Mouse (Mus musculus) intestine, embryonic 16.5 days (tissue): Measurements from ENCODE around the gene Apold1. TPM values are rescaled to one million over a fixed set of nuclear protein-coding genes. Genes with fewer than 3 reads are reported as not detected.

ENCODE experiments used
- ATAC-seq: fragments of 200-750 bp; cut with Nextera tagmentation; 2 replicates; pipeline ENCODE4 v1.8.0; 2017; ENCODE audit warnings: moderate TSS enrichment, moderate library complexity
- H3K27ac ChIP-seq: fragments of 300-500 bp; sonication (generic); 2 replicates; pipeline ENCODE4 v1.5.1; 2014; ENCODE audit warnings: mild to moderate bottlenecking, low read length
- H3K27me3 ChIP-seq: fragments of 300-500 bp; sonication (generic); replicated peaks from 2 replicates; pipeline ENCODE4 v1.6.1; 2014; ENCODE audit warnings: low read length, control low read depth, mixed read lengths; ENCODE audit not compliant: control insufficient read depth, insufficient read depth
- H3K36me3 ChIP-seq: fragments of 300-500 bp; sonication (generic); 2 replicates; pipeline ENCODE4 v1.6.1; 2014; ENCODE audit warnings: low read length, control low read depth; ENCODE audit not compliant: control insufficient read depth, insufficient read depth
- H3K4me1 ChIP-seq: fragments of 300-500 bp; sonication (generic); 2 replicates; pipeline ENCODE4 v1.6.1; 2014; ENCODE audit warnings: low read length, control low read depth, mixed read lengths; ENCODE audit not compliant: control insufficient read depth, insufficient read depth
- H3K4me2 ChIP-seq: fragments of 300-500 bp; sonication (generic); 2 replicates; pipeline ENCODE4 v1.6.1; 2014; ENCODE audit warnings: low read depth, low read length, control low read depth
- H3K4me3 ChIP-seq: fragments of 300-500 bp; sonication (generic); 2 replicates; pipeline ENCODE4 v1.5.1; 2014; ENCODE audit warnings: mild to moderate bottlenecking, low read length
- H3K9ac ChIP-seq: fragments of 300-500 bp; sonication (generic); 2 replicates; pipeline ENCODE4 v1.6.1; 2014; ENCODE audit warnings: low read depth, low read length
- H3K9me3 ChIP-seq: fragments of 300-500 bp; sonication (generic); 2 replicates; pipeline ENCODE4 v1.6.1; 2016; ENCODE audit warnings: low read length, control low read depth; ENCODE audit not compliant: control insufficient read depth
- WGBS: fragments of 180-500 bp; shearing (Covaris S2); extraction: QIAGEN DNeasy Blood & Tissue Kit; methylation state at CpG from one replicate; pipeline ENCODE4 v1.1.7; 2014; 5-methylcytosine and 5-hydroxymethylcytosine counted together
- polyA plus RNA-seq: library from polyadenylated mRNA; unstranded; fragments of >200 nt; fragmentation: Nextera tagmentation; extraction: Ambion mirVana; gene quantifications from 2 replicates; pipeline ENCODE4 v1.2.1, GENCODE M21; 2015

The Apold1 gene
- polyA plus RNA-seq: 2.8 and 3.5 TPM in 2 replicates

- Histone ChIP-seq H3K4me1 (peaks cover 5% of the 10 kb centered on the region; the same call in 1 of the 2 replicates), H3K4me3 (peak within 1 kb of the TSS; percentile 2; the same call in 1 of the 2 replicates), H3K27ac (no peak within 1 kb of the TSS), H3K9ac (no peak within 1 kb of the TSS), H3K4me2 (no peak within 1 kb of the TSS), H3K27me3 (no peaks in the 10 kb centered on the region), H3K9me3 (no peaks in the 10 kb centered on the region), H3K36me3 (no peaks in the 10 kb centered on the region)
- no peak for ATAC-seq
- WGBS: 48% methylated on average over 22 of the region's 22 CpGs
Observed at GRCm38 (mm10) chr6:134981231-134982062, at the start of gene Apold1. Gene Apold1, plus strand, starts transcription at chr6:134981718.

DNA sequence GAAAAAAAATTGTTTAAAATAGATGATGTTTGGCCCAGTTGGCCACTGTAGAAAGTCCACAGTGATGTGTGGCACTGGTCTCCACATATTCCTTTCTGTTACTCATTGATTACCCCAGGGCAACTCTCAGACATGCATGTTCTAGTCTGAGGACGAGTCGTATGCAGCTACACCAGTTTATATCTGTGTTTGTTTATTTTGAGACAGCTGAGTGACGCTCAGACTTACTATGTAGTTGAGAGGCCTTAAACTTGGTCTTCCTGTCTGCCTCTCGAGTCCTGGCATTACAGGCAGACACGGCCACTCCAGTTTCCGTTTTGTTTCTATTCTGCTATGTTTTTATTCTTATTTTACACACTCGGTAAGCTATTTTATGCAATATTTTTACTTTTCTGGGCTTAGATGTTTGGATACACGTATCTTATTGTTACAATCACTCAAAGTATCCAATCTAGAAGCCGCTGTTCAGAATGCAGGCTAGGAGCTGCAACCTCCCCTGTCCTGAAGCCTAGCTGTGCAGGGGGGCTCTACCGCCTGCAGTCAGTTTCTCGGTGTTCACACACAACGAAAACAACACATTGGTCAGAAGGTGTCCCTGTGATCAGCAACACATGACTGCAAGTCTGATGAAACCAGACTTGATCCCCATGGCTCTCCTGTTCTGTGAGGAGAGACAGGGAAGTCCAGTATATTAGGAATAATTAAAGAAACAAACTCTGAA, 48.9 kb upstream of the Apold1 start:
- ATAC-seq: no peak
- Histone ChIP-seq H3K9ac (no peak overlapping the region), H3K27ac (no peak overlapping the region), H3K9me3 (no peaks in the 10 kb centered on the region), H3K4me2 (no peak overlapping the region), H3K27me3 (no peaks in the 10 kb centered on the region), H3K4me3 (no peak overlapping the region), H3K4me1 (peaks cover 5% of the 10 kb centered on the region; the same call in 1 of the 2 replicates), H3K36me3 (no peaks in the 10 kb centered on the region)
- 63% methylated on average over 12 of the region's 12 CpGs for WGBS

DNA sequence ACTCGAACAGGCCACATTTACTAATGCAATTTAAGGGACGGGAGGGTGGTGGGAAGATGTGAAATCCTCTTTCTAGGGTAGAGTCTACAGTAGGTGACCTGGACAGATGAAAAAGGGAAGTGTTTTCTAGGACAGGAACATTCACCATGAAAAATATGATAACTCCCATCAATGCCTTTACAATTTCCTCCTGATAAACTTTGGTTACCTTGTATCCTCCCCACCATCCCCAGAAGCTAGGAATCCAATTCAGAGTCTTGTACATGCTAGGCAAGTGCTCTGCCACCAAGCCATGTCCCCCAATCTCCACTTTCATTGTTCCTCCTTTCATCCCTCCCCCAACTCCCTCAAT, 48.3 kb upstream of the Apold1 start:
- H3K4me2 ChIP-seq: no peak overlapping the region
- ATAC-seq: no peak

DNA sequence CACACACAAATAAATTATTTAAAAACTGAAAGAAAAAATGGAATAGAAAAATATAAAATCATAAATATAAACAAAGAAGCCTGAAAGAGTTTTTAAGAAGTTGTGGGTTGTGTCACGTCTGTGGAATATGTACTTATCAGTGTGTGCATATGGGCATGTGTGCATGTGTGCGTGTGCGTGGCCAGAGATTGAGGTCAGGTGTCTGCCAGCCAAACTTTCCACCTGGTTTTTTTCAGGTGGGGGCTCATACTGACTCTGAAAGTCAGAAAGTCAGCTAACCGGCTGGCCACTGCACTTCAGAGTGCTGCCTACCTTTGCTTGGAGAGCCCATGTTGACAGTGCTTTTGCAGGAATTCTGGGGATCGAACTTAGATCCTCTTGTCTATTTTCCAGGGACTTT, 47.2 kb upstream of the Apold1 start:
- H3K27me3 ChIP-seq: no peaks in the 10 kb centered on the region
- no peak overlapping the region for H3K27ac ChIP-seq
- H3K4me3 ChIP-seq: no peak overlapping the region
- H3K4me1 ChIP-seq: peaks cover 5% of the 10 kb centered on the region; the same call in 1 of the 2 replicates
- no peak overlapping the region for H3K9ac ChIP-seq
- no peak overlapping the region for H3K4me2 ChIP-seq
- ATAC-seq: no peak
- no peaks in the 10 kb centered on the region for H3K9me3 ChIP-seq
- H3K36me3 ChIP-seq: no peaks in the 10 kb centered on the region
- WGBS: 91% methylated on average over 5 of the region's 5 CpGs

More for the DNA sequence above, 48.3 kb upstream of the Apold1 start:
- Histone ChIP-seq H3K9me3 (no peaks in the 10 kb centered on the region), H3K9ac (no peak overlapping the region), H3K4me3 (no peak overlapping the region), H3K27ac (no peak overlapping the region), H3K36me3 (no peaks in the 10 kb centered on the region), H3K4me1 (peaks cover 5% of the 10 kb centered on the region; the same call in 1 of the 2 replicates), H3K27me3 (no peaks in the 10 kb centered on the region)
- WGBS: 73% methylated on average over 2 of the region's 2 CpGs

DNA sequence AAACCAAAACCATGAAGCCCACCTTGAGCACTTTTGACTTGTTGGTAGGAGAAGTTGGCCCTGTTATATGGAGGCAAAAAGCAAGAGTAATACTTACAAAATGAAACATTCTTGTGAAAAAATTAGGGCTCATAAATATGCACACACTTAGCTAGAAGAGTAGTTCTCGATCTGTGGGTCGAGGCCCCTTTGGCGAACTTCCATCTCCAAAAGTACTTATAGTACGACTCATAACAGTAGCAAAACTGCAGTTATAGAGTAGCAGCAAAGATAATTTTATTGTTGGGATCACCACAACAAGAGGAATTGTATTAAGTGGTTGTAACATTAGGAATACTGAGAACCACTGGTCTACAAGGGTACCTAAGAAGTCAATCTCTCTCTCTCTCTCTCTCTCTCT, 41.7 kb upstream of the Apold1 start:
- no peak overlapping the region for H3K9ac ChIP-seq
- no peaks in the 10 kb centered on the region for H3K9me3 ChIP-seq
- H3K4me1 ChIP-seq: no peaks in the 10 kb centered on the region
- no peak for ATAC-seq
- no peaks in the 10 kb centered on the region for H3K27me3 ChIP-seq
- WGBS: 79% methylated on average over 4 of the region's 4 CpGs
- H3K4me2 ChIP-seq: no peak overlapping the region
- H3K4me3 ChIP-seq: no peak overlapping the region
- H3K27ac ChIP-seq: no peak overlapping the region
- H3K36me3 ChIP-seq: no peaks in the 10 kb centered on the region

DNA sequence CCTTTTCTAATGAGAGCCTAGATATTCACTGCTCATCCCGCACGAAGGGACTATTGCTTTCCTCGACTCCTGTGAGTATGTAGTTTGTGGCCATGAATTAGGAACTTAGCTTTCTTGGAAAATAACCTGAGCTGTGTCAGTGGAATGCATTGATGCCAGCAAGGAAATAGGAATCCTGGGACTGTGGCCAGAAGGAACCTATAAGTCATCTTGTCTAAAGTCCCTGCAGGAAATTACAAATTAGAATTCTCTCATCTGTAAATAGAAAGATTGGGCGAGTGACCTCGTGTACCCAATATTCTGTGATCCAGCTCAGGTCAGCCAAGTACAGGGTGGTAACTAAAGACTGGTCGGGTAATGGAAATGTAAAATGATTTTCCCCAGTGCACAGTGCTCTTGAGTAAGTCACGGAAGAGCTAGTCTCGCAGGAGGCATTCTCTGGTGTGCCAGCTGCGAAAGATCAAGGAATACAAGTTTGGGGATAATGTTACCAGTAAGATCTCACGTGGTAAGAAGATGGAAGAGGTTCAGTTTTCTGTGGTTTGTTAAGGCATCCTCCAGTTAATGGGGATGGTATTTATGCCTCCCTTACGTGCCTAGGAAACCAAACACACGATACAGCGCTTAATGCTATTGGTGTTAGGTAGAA, 37.6 kb upstream of the Apold1 start:
- no peaks in the 10 kb centered on the region for H3K27me3 ChIP-seq
- H3K4me1 ChIP-seq: no peaks in the 10 kb centered on the region
- H3K9ac ChIP-seq: no peak overlapping the region
- WGBS: 81% methylated on average over 13 of the region's 13 CpGs
- no peaks in the 10 kb centered on the region for H3K36me3 ChIP-seq
- H3K27ac ChIP-seq: no peak overlapping the region
- H3K4me2 ChIP-seq: no peak overlapping the region
- H3K9me3 ChIP-seq: no peaks in the 10 kb centered on the region
- no peak for ATAC-seq
- no peak overlapping the region for H3K4me3 ChIP-seq

GRCm38 (mm10) chr6:134946054-134946453, 35.5 kb upstream of the Apold1 start:
- ATAC-seq: no peak
- WGBS: 71% methylated on average over 6 of the region's 6 CpGs
- no peak overlapping the region for H3K27ac ChIP-seq

DNA sequence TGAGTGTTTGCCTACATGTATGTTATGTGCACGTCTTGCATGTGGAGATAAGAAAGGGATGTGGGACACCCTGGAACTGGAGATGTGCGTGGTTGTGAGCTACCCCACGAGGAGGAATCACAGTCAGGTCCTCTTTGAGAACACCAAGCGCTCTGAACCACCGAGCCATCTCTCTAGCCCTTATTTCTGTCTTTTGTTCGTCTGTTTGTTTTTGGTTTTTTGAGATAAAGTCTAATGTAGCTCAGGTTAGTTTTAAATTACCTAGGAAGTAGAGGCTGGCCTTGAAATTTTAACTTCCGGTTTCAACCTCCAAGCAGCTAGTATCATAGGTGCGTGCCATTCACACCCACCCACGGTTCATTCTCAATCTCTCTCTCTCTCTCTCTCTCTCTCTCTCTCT, 34.7 kb upstream of the Apold1 start:
- no peak for ATAC-seq
- no peaks in the 10 kb centered on the region for H3K9me3 ChIP-seq
- H3K4me2 ChIP-seq: no peak overlapping the region
- H3K27ac ChIP-seq: no peak overlapping the region
- 81% methylated on average over 9 of the region's 9 CpGs for WGBS
- H3K27me3 ChIP-seq: no peaks in the 10 kb centered on the region
- H3K4me3 ChIP-seq: no peak overlapping the region
- H3K9ac ChIP-seq: no peak overlapping the region
- H3K4me1 ChIP-seq: no peaks in the 10 kb centered on the region
- H3K36me3 ChIP-seq: no peaks in the 10 kb centered on the region

More at GRCm38 (mm10) chr6:134946054-134946453, 35.5 kb upstream of the Apold1 start:
- Histone ChIP-seq H3K4me2 (no peak overlapping the region), H3K4me3 (no peak overlapping the region), H3K4me1 (no peaks in the 10 kb centered on the region), H3K36me3 (no peaks in the 10 kb centered on the region), H3K9ac (no peak overlapping the region), H3K9me3 (no peaks in the 10 kb centered on the region), H3K27me3 (no peaks in the 10 kb centered on the region)
